Mouse (Mus musculus) thymus, postnatal 4 days (tissue): ENCODE data around the gene Egfl8.

Experiments
- DNase-seq: peaks from one replicate; pipeline ENCODE4 v3.0.0; 2021

The Egfl8 gene

DNA sequence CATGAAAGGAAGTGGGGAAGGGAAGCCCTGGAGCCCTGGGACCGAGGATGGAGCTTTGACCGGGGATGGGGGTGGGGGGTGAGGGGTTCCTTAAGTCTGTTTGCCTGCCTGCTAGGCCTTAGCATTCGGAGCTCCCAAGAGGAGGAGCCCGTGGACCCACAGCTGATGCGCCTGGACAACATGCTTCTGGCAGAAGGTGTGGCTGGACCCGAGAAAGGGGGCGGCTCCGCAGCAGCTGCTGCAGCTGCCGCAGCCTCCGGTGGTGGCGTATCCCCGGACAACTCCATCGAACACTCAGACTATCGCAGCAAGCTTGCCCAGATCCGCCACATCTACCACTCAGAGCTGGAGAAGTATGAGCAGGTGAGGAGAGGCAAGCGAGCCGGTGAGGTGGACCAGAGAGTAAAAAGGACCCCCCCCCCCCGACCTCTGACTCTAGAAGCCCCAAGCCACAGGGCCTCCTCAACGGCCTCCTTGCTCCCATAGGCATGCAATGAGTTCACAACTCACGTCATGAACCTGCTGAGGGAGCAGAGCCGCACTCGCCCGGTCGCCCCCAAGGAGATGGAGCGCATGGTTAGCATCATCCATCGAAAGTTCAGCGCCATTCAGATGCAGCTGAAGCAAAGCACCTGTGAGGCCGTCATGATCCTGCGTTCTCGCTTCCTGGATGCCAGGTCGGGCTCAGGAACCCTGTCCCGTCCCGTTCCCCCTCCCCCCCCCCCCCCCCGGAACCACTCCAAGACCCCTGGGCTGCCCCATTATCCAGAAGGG is 21.8 kb downstream of the Egfl8 start:
- no peak for DNase-seq

DNA sequence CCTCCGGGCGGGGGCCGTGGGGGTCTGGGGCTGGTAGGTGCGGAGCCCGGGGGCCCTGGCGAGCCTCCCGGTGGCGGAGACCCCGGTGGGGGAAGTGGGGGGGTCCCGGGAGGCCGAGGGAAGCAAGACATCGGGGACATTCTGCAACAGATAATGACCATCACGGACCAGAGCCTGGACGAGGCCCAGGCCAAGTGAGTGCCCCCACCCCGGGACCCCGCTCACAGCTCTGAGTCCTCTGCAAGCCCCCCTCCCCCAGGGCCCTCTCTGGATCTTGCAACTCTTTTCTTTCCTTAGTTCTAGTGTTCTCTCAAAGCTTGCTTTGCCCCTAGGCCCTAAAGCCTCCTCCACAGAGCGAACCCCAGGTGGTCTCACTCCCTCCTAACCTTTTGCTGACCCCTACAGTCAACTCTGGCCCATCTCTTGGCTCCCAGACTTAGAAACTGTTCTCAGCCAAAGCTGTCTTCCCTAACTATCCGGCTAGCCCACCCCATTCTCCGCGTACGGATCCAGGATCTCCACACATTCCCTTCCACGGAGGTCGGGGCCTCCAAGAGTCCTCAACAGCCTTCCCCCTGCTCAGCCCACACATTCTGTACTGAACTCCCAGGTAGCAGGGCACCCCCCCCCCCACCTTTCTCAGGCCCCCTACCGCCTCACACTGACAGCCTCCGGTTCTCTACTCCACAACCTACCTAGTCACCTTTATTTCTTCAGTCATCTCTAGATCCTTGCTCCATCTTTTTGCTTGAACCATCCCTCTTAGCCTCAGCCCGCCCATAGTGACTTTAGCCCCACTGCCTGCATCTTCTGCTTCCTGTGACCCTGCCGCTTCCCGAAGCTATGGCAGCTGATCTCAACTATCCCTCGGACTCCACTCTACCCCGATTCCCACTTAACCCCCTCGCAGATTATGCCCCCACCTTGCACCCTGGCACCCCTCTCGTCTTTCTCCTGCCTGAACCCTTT is 22.9 kb downstream of the Egfl8 start:
- no peak for DNase-seq

DNA sequence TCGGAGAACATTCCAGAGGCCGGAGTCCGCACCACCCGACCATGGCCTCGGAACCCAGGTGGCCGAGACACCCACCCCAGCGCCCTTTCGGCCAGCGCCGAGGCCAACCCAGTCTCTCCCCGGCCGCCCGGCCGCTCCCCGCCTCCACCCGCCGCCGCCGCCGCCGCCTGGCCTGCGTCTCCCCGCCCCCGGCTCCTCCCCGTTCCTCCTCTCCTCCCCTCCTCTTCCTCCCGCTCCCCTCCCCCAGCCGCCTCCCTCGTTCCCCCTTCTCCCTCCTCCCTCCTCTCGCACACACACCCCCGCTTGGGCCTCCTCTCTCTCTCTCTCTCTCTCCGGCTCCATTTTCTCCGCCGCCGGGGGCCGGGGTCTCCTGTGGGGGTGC is 23.8 kb downstream of the Egfl8 start:
- DNase-seq: peak; percentile 98

DNA sequence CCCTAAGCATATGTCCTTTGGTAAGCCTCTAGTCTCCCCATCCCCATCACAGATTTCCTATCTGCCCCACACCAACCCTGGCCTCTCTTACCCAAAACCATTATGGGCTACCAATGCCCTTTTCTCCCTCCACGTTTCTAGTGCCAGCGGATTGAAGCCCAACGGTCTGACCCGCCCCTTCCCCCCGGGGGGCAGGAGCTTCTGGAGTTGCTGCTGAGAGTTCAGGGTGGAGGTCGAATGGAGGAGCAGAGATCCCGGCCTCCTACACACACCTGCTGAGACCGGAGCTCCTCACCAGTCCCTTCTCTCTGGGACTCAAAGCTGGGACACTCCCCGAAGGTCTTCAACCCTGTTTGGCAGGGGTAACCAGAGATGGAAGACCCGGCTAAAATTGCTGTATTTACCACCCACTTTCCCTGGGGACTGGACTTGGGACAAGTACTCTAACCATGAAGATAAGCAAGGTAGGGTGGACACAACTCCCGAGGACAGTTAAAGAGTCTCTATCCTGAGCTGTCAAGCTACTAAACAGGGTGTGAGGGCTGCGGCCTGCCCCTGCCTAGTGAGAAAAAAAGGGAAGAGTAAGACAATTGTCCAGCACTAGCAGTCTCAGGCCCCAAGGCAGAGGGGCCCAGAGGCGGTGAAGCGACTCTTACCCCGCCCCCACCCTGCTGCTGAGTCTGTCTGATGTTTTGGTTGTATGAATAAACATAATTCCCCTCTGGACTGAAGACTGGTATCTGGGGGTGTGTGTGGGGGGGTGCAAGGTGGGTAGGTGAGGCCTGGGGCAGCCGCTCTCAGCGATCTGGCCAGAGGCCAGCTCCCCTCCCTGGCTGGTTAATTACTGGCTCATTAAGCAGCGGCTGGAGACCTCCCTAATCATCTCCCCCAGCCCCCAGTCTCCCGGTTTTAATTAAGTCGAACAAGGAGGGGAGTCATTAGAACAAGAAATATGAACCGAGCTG is 24.5 kb downstream of the Egfl8 start, which contains the start of gene Pbx2:
Gene Pbx2, plus strand, starts transcription at position 238 of the 965 bp plus-strand sequence.
- peak; percentile 64 for DNase-seq

DNA sequence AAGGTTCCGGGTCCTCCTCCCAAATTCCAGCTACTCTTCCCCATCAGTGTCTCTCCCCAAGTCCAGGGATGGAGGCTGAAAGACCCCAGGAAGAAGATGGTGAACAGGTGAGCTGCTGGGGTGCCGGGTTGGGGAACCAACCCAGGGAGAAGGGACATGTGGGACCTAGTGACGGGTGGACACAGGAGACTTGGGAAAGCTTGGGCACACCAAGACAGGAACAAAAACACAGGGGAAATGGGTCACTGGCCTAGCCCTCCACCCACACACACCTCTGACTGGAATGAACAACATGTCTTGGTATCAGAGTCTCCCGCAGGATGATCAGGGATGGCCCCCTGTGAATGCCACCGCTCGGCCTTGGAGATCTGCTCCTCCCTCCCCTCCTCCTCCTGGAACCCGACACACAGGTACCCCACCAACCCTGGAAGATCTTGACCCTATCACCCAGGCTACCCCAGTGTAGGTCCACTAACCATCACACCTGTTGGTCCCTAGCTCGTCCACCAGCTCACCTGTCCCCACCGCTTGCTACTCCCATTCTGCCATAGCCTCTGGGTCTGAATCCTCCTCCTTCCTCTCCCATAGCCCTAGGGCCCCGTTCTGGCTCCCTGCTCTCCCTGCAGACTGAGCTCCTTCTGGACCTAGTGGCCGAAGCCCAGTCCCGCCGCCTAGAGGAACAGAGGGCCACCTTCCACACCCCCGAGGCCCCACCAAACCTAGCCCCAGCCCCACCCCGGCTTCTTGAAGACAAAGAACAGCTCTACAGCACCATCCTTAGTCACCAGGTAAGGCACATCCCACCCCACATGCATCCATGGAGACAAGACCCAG is 25.4 kb downstream of the Egfl8 start:
- DNase-seq: peak; percentile 63

DNA sequence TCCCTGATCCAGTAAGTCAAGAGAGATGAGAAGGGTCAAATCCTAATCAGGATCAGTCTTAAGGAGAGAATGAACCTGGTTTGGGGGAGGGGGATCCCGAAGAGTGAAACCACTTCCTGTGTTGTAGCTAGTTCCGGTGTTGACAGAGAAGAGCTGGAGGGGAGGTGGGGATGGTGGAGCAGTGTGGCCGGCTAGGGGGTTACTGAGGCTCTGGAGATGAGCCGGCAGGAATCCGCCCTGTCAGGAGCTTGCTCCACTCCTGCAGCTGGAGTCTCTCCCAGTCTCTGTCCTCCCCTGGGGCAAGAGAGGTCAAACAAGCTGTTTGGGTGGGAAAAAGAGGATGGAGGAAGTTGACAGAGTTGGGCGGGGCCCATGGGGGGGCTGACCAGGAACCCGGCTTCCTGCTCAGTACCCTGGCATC is 26.1 kb downstream of the Egfl8 start, which contains the start of gene Gpsm3:
Gene Gpsm3, plus strand, starts transcription at position 126 of the 421 bp plus-strand sequence.
- peak; percentile 78 for DNase-seq

DNA sequence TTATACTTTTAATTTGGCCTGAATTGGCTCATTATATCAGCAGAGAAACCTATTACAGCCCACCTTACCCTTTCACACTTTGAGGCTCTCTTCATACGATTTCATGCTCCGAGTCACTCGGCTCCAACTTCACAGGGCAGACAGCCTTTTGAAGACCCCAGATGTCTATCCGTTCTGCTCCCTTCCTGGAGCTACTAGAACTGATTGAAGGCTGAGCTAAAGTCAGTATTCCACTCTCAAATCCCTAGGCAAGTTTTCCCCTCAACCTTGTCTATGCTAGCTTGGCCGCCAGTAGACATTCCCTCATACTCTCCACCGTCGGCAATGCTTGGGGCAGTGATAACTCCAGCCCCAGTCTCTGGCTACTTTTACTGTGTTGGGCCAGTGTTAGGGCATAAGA is 26.6 kb downstream of the Egfl8 start:
- no peak for DNase-seq

DNA sequence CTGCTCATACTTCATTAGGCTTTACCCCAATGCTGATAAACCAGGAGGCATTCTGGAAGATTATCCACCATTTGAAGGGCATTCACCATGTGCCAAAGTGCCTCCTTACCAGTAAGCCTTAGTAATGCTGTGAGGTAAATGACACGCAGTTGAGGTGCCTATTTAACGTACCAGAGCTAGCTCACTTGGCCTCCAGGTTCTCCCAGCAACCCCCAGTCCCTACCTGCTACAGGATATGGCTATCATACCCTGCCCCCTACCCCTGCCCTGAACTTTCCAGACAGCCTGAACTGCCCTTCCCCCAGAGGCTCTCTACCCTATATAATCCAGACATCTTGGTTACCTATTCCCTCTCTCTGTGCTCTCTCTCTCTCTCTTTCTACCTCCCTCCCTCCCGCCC is 27.0 kb downstream of the Egfl8 start:
- no peak for DNase-seq

DNA sequence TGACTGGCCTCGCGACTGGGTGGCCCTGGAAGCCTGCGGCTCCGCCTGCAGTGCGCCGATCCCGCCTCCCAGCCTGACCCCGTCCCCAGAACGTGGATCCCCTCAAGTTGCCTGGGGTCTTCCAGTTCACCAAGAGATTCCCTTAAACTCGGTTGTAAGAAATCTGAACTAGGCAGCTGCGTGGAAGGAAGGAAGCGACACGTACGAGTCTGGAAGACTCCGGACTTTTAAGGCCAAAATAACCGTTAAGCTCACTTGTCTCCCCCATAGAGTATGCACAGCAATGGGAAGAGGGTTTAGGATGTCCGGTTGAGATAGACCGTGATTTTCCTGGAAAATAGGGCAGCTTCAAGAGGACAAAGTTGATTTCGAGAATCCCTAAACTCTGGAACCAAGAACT is 28.0 kb downstream of the Egfl8 start:
- DNase-seq: no peak

DNA sequence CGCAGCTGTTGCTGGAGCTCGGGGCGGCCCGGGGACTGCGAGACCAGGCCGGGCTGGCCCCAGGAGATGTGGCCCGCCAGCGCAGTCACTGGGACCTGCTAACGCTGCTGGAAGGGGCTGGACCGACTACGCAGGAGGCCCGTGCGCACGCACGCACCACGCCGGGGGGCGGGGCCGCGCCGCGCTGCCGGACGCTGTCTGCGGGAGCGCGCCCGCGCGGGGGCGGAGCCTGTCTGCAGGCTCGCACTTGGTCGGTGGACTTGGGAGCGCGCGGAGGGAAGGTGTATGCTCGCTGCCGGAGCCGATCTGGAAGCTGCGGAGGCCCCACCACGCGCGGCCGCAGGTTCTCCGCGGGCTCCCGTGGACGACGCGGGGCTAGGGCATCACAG is 28.4 kb downstream of the Egfl8 start:
- peak; percentile 99 for DNase-seq

DNA sequence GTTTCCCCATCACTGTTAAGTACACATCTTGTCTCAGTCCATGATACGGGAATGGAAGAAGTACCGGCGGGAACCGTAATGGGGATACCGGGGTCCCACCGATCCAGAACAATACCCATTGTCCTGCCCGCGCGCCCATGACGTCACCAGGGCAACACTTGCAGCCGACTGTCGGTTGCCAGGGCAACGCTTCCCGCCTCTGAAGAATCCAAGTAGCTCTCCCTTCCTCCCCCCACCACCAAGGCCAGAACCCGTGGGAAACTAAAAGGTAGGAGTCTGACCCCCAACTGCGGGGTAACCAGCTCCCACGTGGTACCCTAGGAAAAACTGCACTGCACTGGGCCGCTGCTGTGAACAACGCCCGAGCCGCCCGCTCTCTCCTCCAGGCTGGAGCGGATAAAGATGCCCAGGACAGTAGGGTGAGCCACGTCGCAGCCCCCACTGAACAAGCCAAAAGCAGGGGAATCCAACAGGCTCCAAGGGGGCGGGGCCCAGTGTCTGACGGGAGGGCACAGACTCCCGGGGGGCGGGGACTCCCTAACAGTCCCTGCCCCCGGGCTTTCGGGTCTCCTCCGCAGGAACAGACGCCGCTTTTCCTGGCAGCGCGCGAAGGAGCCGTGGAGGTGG is 28.9 kb downstream of the Egfl8 start:
- DNase-seq: peak; percentile 95

DNA sequence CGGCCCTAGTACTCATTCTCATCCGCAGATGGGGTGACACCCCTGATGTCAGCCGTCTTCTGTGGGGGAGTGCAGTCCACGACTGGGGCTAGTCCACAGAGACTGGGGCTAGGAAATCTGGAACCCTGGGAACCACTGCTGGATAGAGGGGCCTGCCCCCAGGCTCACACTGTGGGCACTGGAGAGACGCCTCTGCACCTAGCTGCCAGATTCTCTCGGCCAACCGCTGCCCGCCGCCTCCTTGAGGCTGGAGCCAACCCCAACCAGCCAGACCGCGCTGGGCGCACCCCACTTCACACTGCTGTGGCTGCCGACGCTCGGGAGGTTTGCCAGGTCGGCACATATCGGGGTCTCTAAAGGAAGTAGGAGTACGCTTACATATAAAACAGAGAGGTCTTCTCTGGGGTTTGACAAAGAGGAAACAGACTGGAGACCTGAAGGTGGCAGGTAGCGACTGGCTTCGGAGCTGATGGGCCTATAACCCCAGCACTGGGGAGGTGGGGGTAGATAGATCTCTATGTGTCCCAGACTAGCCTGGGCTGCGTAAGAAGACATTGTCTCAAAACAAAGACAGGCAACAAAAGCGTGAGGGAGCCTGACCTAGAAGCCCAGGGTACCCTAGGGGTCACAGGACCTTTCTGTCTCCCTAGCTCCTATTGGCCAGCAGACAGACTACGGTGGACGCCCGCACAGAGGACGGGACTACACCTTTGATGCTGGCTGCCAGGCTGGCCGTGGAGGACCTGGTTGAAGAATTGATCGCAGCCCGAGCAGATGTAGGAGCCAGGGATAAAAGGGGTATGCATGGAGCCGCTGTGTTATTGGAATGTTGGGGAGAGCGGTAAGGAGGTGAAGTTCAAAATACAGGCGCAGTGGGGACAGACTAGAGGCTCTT is 29.6 kb downstream of the Egfl8 start:
- DNase-seq: no peak

DNA sequence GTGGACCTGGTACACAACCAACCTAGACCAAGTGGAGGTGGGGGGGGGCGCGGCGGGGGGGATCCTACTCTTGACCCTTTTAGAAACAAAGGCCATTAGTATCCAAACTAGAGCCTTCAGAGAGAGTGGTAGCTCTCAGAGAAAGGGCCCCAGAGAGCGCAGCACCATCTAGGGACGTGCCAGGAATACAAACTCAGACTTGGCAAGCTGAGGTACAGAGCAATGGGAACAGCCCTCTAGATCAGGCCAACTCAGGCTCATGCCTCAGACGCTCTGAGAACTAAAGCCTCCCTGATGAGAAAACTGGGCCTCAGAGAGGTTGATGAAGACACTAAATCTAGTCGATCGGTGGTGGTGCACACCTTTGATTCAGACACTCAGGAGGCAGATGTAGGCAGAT is 30.6 kb downstream of the Egfl8 start:
- no peak for DNase-seq

DNA sequence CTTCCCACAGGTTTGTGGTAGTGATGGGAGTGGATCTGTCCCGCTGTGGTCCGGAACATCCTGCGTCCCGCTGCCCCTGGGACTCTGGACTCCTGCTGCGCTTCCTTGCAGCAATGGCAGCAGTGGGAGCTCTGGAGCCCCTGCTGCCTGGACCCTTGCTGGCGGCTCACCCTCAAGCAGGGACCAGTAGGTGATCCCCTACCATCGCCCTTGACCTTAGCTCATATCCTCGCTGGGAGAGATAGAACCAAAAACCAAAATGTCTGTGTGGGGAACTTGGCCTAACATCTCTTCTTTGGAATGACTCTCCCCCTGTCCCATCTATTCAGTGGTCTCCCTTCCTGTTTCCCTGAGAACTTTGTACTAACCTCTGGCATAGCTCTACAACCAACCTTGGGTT is 32.0 kb downstream of the Egfl8 start:
- no peak for DNase-seq

DNA sequence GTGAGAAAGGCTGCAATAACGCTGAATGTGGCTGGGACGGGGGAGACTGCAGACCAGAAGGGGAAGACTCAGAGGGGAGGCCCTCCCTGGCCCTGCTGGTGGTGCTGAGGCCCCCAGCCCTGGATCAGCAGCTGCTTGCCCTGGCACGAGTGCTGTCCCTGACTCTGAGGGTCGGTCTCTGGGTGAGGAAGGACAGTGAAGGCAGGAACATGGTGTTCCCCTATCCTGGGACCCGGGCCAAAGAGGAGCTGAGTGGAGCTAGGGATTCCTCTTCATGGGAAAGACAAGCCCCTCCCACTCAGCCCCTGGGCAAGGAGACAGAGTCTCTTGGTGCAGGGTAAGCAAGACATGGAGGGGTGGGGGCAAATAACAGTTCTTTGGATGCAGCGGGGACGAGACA is 32.4 kb downstream of the Egfl8 start:
- DNase-seq: no peak

DNA sequence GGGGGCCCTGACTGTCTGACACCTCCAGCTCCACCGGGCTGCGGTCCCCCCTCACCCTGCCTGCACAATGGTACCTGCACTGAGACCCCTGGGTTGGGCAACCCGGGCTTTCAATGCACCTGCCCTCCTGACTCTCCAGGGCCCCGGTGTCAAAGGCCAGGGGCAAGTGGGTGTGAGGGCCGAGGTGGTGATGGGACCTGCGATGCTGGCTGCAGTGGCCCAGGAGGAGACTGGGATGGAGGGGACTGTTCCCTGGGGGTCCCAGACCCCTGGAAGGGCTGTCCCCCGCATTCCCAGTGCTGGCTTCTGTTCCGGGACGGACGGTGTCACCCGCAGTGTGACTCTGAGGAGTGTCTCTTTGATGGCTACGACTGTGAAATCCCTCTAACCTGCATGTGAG is 33.2 kb downstream of the Egfl8 start:
- no peak for DNase-seq

DNA sequence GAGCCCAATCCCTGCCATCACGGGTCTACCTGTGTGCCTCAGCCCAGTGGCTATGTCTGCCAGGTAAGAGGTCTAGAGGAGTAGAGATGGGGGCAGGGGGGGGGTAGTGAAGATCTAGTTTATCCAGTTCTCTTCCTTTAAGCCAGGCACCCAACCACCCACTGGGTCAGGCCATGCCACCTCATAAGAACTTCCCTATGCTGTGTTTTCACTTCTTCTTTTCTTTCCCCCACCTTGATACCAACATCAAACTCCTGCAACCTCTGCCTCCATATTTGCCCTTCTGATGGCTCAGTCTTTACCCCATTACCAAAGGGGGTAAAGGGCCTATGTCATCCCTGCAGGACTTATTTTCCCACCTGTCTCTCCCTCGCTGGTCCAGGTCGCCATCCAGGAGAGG is 37.7 kb downstream of the Egfl8 start:
- DNase-seq: no peak

DNA sequence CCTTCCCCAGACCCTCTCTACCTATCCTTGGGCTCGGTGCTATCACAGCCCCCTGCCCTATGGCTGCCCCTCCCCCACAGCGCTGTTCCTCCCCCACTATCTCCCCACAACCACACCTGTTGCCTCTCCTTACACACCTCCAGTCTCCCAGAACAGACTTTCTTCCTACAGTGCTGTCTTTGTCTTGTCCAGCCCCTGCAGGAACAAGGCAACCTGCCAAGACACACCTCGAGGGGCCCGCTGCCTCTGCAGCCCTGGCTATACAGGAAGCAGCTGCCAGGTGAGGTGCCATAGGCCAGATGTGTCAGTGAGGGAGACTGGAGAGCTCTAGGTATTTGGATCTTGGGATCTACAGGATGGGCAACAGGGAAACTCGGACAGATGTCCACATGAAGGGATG is 39.2 kb downstream of the Egfl8 start:
- no peak for DNase-seq

DNA sequence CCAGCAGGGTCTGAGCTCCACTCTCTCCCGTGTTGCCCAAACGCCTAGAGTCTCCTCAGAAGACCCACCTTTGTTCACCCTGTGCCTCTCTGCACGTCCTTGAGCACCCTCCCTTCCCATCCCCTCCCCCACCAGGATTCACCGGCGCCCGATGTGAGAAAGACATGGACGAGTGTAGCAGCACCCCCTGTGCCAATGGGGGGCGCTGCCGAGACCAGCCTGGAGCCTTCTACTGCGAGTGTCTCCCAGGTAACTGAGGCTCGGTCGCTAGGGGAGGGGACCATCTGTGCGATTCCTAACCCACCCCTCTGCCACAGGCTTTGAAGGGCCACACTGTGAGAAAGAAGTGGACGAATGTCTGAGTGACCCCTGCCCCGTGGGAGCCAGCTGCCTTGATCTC is 43.4 kb downstream of the Egfl8 start:
- DNase-seq: peak; percentile 46

DNA sequence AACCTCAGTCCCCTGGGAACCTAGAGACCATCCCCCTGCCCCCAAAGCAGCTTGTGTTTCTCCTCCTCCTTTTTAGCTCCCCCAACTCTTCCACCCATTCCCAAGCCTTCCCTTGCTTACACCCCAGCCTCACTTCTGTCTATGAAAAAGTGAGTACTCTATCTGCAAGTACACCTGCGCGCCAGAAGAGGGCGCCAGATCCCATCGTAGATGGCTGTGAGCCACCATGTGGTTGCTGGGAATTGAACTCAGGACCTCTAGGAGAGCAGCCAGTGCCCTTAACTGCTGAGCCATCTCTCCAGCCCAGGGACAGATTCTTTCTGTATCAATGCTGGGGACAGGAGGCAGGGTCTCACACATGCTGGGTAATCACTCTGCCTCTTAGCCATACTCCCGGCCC is 43.9 kb downstream of the Egfl8 start:
- peak; percentile 69 for DNase-seq
